Mouse (Mus musculus): ENCODE measurements around the gene Spag9. TPM values are rescaled to one million over a fixed set of nuclear protein-coding genes. Genes with fewer than 3 reads are reported as not detected.
"Not testable (repeated sequence)": the region's sequence is repeated elsewhere in the genome, so short reads cannot be mapped to it uniquely, and the experiment has no call there.

Spag9 gene
- polyA plus RNA-seq, 1 experiment from 2014 or later, result 34.1 TPM

DNA sequence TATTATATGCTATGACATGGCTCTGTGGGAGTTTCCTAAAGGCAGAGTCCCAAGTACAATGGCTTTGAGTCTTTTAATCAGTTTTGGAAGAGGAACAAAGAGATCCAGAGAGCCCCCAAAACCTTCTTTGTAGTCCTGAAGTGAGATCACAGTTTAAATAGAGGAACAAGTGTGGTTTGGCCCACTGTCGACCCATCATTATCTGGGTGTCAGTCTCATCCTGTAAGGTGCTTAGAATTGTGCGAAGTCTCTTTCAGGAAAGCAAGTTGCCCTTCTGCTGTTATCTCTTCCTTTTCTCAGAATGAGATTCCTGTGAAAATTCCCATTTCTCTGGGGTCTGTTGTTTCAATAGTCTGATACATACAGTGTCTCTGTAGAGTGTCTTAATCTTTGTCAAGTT is 74.6 kb downstream of the Spag9 start:
- Histone ChIP-seq H3K9me3 (replicated peaks) (no peaks in the 10 kb centered on the region), H3K9ac (no peak overlapping the region), H3K27ac (0 out of 2 replicates have a peak overlapping the region, but pooled peaks have one; percentile 11), H3K4me1 (replicated peaks) (no peaks in the 10 kb centered on the region), H3K36me3 (peaks cover 27% of the 10 kb centered on the region; the same call in 1 of the 2 replicates), H3K4me2 (no peak overlapping the region), H3K27me3 (no peaks in the 10 kb centered on the region), H3K4me3 (no peak overlapping the region)
- 73% methylated on average over 2 of the region's 2 CpGs for WGBS
- ATAC-seq (replicated peaks; ENCODE audit: insufficient number of reproducible peaks, insufficient read depth, low FRiP score, low read depth), result no peak

DNA sequence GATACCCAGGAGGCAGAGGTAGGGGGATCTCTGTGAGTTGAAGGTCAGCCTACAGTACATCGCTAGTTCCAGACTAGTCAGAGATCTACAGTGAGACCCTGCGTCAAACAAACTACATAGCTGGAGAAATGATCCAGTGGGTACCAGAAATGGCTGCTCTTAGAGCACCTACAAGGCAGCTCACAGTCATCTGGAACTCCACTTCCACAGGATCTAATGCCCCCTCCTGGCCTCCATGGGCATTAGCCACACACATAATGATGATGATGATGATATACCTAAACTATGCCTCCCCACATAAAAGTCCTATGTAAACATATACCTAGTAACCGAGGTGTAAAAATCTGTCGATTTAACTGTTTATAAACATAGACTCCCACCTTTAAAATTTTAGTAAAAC is 77.4 kb downstream of the Spag9 start:
- peaks cover 14% of the 10 kb centered on the region; the same call in 1 of the 2 replicates for H3K36me3 ChIP-seq
- H3K4me3 ChIP-seq, result no peak overlapping the region
- no peaks in the 10 kb centered on the region for H3K9me3 ChIP-seq (replicated peaks)
- H3K9ac ChIP-seq, result no peak overlapping the region
- no peaks in the 10 kb centered on the region for H3K4me1 ChIP-seq (replicated peaks)
- H3K27me3 ChIP-seq, result no peaks in the 10 kb centered on the region
- no peak overlapping the region for H3K27ac ChIP-seq
- no peak for ATAC-seq (replicated peaks; ENCODE audit: insufficient number of reproducible peaks, insufficient read depth, low FRiP score, low read depth)
- WGBS, result 83% methylated on average over 4 of the region's 4 CpGs
- H3K4me2 ChIP-seq, result no peak overlapping the region

DNA sequence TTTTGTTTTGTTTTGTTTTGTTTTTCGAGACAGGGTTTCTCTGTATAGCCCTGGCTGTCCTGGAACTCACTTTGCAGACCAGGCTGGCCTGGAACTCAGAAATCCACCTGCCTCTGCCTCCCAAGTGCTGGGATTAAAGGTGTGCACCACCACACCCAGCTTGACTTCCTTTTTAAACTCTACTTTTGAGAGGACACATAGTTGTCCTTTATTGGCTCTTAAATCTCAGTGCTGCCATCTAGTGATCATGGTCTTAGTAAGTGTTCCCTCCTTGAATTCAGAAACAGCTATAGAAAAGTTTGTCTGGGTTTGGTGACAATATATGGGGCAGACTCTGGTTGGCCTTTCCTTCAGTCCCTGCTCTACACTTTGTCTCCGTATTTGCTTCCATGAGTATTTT is 91.1 kb downstream of the Spag9 start:
- not testable (repeated sequence) for ATAC-seq (replicated peaks; ENCODE audit: insufficient number of reproducible peaks, insufficient read depth, low FRiP score, low read depth); H3K4me3 ChIP-seq; H3K4me1 ChIP-seq (replicated peaks); H3K9me3 ChIP-seq (replicated peaks); H3K27me3 ChIP-seq; H3K9ac ChIP-seq; H3K4me2 ChIP-seq; H3K27ac ChIP-seq
- 79% methylated on average over 2 of the region's 2 CpGs for WGBS
- peaks cover 58% of the 10 kb centered on the region for H3K36me3 ChIP-seq

DNA sequence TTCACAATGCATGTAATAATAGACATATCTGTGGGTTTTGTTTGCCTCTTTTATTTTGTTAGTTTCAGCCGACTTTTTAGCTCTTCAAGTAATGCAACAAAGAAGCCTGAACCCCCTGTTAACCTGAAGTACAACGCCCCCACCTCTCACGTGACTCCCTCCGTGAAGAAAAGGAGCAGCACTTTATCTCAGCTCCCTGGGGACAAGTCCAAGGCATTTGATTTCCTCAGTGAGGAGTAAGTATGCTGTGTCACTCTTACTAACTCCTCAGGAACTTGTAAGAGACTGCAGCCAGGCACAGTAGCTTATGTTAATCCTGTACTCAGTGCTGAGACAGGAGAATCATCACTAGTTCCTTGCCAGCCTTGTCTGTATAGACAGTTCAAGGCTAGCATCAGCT is 94.6 kb downstream of the Spag9 start:
- 81% methylated on average over 4 of the region's 4 CpGs for WGBS
- H3K27ac ChIP-seq, result no peak overlapping the region
- H3K4me2 ChIP-seq, result no peak overlapping the region
- H3K4me3 ChIP-seq, result no peak overlapping the region
- H3K9me3 ChIP-seq (replicated peaks), result no peaks in the 10 kb centered on the region
- ATAC-seq (replicated peaks; ENCODE audit: insufficient number of reproducible peaks, insufficient read depth, low FRiP score, low read depth), result no peak
- peaks cover 59% of the 10 kb centered on the region for H3K36me3 ChIP-seq
- H3K27me3 ChIP-seq, result no peaks in the 10 kb centered on the region
- H3K4me1 ChIP-seq (replicated peaks), result no peaks in the 10 kb centered on the region
- no peak overlapping the region for H3K9ac ChIP-seq

DNA sequence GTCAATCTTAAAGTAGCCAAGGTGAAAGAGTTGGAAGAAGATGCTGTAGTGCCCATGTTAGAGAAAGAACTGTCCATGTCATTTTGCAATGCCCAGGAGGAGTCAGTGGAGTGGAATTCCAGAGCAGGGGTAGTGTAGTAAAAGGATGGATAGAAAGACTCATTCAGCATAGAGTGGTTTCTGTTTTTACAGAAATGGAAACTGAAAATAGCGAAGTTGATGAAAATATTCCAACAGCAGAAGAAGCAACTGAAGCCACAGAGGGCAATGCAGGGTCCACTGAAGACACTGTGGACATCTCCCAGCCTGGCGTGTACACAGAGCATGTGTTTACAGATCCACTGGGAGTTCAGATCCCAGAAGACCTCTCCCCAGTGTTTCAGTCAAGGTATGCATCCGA is 101.6 kb downstream of the Spag9 start:
- ATAC-seq (replicated peaks; ENCODE audit: insufficient number of reproducible peaks, insufficient read depth, low FRiP score, low read depth), result no peak
- WGBS, result 93% methylated on average over 3 of the region's 3 CpGs
- H3K9me3 ChIP-seq (replicated peaks), result no peaks in the 10 kb centered on the region
- H3K27ac ChIP-seq, result no peak overlapping the region
- no peak overlapping the region for H3K4me3 ChIP-seq
- H3K9ac ChIP-seq, result no peak overlapping the region
- H3K36me3 ChIP-seq, result peaks cover 70% of the 10 kb centered on the region
- H3K27me3 ChIP-seq, result no peaks in the 10 kb centered on the region
- no peaks in the 10 kb centered on the region for H3K4me1 ChIP-seq (replicated peaks)
- H3K4me2 ChIP-seq, result no peak overlapping the region

DNA sequence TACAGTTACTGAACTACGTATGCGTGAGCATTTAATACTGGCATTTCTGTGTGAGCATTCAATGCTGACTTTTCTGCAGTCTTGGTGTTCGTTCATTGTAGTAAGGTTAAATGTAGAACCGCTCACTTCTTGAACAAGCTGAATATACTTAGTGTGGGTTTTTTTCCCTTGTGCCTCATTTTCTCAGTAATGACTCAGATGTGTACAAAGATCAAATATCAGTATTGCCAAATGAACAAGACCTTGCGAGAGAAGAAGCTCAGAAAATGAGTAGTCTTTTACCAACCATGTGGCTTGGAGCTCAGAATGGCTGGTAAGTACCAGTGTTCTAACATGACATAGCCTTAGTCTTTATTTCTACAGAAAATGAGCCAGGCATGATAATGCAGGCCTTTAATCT is 102.9 kb downstream of the Spag9 start:
- ATAC-seq (replicated peaks; ENCODE audit: insufficient number of reproducible peaks, insufficient read depth, low FRiP score, low read depth), result no peak
- Histone ChIP-seq H3K36me3 (peaks cover 67% of the 10 kb centered on the region), H3K9ac (no peak overlapping the region), H3K4me3 (no peak overlapping the region), H3K4me1 (replicated peaks) (no peaks in the 10 kb centered on the region), H3K27me3 (no peaks in the 10 kb centered on the region), H3K27ac (no peak overlapping the region), H3K9me3 (replicated peaks) (no peaks in the 10 kb centered on the region), H3K4me2 (no peak overlapping the region)
- WGBS, result 94% methylated on average over 5 of the region's 5 CpGs

DNA sequence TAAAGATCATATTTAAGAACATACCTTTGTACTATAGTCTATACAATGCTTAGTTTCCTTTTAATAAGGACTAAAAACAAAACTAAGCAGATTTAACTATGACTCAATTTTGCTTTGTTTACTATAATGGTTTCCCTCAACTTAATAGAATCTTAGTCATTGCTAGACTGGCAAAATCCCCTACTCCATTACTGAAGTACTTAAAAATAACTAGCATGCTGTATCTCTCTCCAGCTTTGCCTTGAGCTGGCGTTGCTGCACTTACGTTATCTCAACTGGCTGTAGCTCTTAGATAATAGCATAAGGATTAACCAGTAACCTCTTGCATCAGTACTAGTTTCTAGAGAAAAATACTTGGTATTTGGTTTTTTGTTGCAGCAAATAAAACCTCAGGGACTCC is 117.9 kb downstream of the Spag9 start:
- no peak for ATAC-seq (replicated peaks; ENCODE audit: insufficient number of reproducible peaks, insufficient read depth, low FRiP score, low read depth)
- 56% methylated on average over 2 of the region's 2 CpGs for WGBS
- Histone ChIP-seq H3K4me1 (replicated peaks) (no peaks in the 10 kb centered on the region; the same call in 1 of the 2 replicates), H3K27ac (no peak overlapping the region), H3K36me3 (peaks cover 40% of the 10 kb centered on the region), H3K27me3 (no peaks in the 10 kb centered on the region), H3K9ac (no peak overlapping the region), H3K9me3 (replicated peaks) (no peaks in the 10 kb centered on the region), H3K4me2 (no peak overlapping the region), H3K4me3 (no peak overlapping the region)

DNA sequence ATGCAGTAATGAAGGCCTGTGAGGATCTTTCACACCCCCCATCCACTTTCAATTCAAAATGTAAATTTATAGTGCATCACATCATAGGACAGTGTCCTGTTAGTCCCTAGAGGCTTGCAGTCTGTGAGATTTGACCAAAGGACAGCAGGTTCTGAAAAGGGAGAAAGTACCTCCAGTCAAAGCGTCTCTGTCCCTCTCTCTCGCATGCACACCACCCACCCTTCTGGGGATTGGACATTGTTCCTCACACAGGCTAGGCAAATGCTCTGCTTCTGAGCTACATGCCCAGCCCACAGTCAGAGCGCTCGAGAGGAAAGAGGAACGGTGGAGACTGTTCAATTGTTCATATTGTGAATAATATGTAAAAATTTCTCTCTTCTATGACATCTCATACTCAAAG is 119.5 kb downstream of the Spag9 start:
- peaks cover 39% of the 10 kb centered on the region for H3K36me3 ChIP-seq
- no peak overlapping the region for H3K9ac ChIP-seq
- H3K27me3 ChIP-seq, result no peaks in the 10 kb centered on the region
- 97% methylated on average over 5 of the region's 5 CpGs for WGBS
- no peaks in the 10 kb centered on the region; the same call in 1 of the 2 replicates for H3K4me1 ChIP-seq (replicated peaks)
- H3K9me3 ChIP-seq (replicated peaks), result no peaks in the 10 kb centered on the region
- no peak overlapping the region for H3K27ac ChIP-seq
- no peak overlapping the region for H3K4me2 ChIP-seq
- no peak for ATAC-seq (replicated peaks; ENCODE audit: insufficient number of reproducible peaks, insufficient read depth, low FRiP score, low read depth)
- H3K4me3 ChIP-seq, result no peak overlapping the region

DNA sequence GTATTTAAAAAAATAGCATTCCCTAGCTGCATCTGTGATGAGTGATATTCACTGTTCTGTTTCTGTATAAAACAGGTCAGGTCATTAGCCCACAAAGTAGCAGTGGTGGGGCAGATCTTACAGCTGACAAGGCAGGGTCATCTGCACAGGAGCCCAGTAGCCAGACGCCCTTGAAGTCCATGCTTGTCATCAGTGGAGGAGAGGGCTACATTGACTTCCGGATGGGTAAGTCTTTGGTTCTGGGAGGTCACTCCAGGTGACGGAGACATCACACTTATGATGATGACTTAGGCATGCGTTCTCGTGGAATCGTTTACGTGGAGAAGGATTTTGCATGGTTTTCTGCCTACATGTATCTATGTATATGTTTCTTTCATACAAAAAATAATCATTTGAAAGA is 120.8 kb downstream of the Spag9 start:
- no peaks in the 10 kb centered on the region for H3K9me3 ChIP-seq (replicated peaks)
- ATAC-seq (replicated peaks; ENCODE audit: insufficient number of reproducible peaks, insufficient read depth, low FRiP score, low read depth), result no peak
- H3K4me1 ChIP-seq (replicated peaks), result no peaks in the 10 kb centered on the region; the same call in 1 of the 2 replicates
- no peak overlapping the region for H3K27ac ChIP-seq
- 95% methylated on average over 7 of the region's 7 CpGs for WGBS
- no peaks in the 10 kb centered on the region for H3K27me3 ChIP-seq
- H3K36me3 ChIP-seq, result peaks cover 46% of the 10 kb centered on the region
- H3K4me3 ChIP-seq, result no peak overlapping the region
- no peak overlapping the region for H3K9ac ChIP-seq
- no peak overlapping the region for H3K4me2 ChIP-seq

DNA sequence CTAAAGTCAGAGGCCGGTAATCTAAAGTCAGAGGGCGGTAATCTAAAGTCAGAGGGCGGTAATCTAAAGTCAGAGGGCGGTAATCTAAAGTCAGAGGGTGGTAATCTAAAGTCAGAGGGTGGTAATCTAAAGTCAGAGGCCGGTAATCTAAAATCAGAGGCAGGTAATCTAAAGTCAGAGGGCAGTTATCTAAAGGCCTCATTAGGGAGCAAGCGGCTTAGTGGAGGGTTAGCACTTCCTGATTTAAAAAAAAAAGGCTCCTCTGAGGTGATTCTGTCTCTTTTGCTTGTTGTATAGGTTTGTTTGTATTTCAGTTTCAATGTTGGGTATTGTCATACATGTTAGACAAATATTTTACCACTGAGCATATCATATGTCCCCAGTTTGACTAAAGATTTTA is 121.9 kb downstream of the Spag9 start:
- no peaks in the 10 kb centered on the region for H3K27me3 ChIP-seq

DNA sequence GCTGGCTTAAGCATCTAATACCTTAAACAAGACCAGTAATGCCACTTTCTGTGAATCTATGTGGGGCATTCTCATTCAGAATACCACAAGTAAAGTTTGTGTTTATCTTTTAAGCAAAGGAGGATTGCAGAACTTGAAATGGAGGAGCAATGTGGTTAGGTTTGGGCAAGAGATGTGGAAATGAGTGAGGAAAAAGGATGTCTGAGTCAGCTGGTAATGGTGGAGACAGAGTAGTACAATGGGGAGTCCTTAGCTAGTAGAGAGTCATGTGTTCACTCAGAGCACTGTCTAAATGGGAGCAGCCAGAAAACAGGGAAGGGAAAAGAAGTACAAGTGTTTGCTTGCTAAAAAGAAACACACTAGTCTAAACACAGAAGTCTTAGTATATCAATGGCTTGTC is 122.7 kb downstream of the Spag9 start:
- Histone ChIP-seq H3K9ac (no peak overlapping the region), H3K4me3 (no peak overlapping the region), H3K4me2 (no peak overlapping the region), H3K27ac (no peak overlapping the region), H3K4me1 (replicated peaks) (no peaks in the 10 kb centered on the region; the same call in 1 of the 2 replicates), H3K27me3 (no peaks in the 10 kb centered on the region), H3K9me3 (replicated peaks) (no peaks in the 10 kb centered on the region), H3K36me3 (peaks cover 48% of the 10 kb centered on the region)
- ATAC-seq (replicated peaks; ENCODE audit: insufficient number of reproducible peaks, insufficient read depth, low FRiP score, low read depth), result no peak

More for the DNA sequence above, 121.9 kb downstream of the Spag9 start:
- H3K4me3 ChIP-seq, result no peak overlapping the region
- peaks cover 46% of the 10 kb centered on the region for H3K36me3 ChIP-seq
- no peak for ATAC-seq (replicated peaks; ENCODE audit: insufficient number of reproducible peaks, insufficient read depth, low FRiP score, low read depth)
- H3K9me3 ChIP-seq (replicated peaks), result no peaks in the 10 kb centered on the region
- WGBS, result 84% methylated on average over 6 of the region's 6 CpGs
- H3K4me1 ChIP-seq (replicated peaks), result no peaks in the 10 kb centered on the region; the same call in 1 of the 2 replicates
- H3K4me2 ChIP-seq, result no peak overlapping the region
- H3K27ac ChIP-seq, result no peak overlapping the region
- H3K9ac ChIP-seq, result no peak overlapping the region

DNA sequence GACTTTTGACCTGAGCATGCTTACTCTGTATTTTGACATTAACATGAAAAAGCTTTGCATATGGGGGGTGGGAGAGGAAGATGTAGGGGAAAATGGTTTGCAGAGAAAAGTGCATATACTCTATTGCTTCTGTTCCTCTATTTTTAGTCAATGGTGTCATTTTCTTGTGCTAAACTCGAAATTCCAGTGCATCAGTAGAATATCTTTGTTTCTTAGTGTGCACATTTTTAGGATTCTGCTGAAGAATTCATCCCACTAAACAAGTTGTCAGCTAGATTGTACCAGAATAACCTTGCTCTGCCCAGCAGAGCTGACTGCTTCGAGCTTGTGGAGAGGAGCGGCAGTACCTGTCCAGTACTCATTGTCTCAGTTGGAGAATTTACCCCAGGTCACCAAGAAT is 124.8 kb downstream of the Spag9 start:
- Histone ChIP-seq H3K4me2 (no peak overlapping the region), H3K27ac (no peak overlapping the region), H3K9me3 (replicated peaks) (no peaks in the 10 kb centered on the region), H3K9ac (no peak overlapping the region), H3K36me3 (peaks cover 51% of the 10 kb centered on the region), H3K4me1 (replicated peaks) (no peaks in the 10 kb centered on the region), H3K4me3 (no peak overlapping the region), H3K27me3 (no peaks in the 10 kb centered on the region)
- 84% methylated on average over 3 of the region's 3 CpGs for WGBS
- ATAC-seq (replicated peaks; ENCODE audit: insufficient number of reproducible peaks, insufficient read depth, low FRiP score, low read depth), result no peak

Data from heart, embryonic 15.5 days (tissue).